Mouse (Mus musculus) liver, embryonic 13.5 days (tissue): Measurements from ENCODE around the gene Amer2. TPM values are rescaled to one million over a fixed set of nuclear protein-coding genes. Genes with fewer than 3 reads are reported as not detected.

Experiments
- ATAC-seq: fragments of 200-750 bp; cut with Nextera tagmentation; 2 replicates; pipeline ENCODE4 v1.8.0; 2017; ENCODE audit warnings: low read depth, mild to moderate bottlenecking, moderate number of reproducible peaks, moderate library complexity
- DNase-seq: peaks from one replicate; pipeline ENCODE4 v3.0.0; 2022
- H3K27ac ChIP-seq: fragments of 300-500 bp; sonication (generic); 2 replicates; pipeline ENCODE4 v1.5.1; 2015; ENCODE audit warnings: moderate library complexity, mild to moderate bottlenecking, inconsistent platforms
- H3K27me3 ChIP-seq: fragments of 300-500 bp; sonication (generic); 2 replicates; pipeline ENCODE4 v1.6.1; 2015; ENCODE audit warnings: mild to moderate bottlenecking, inconsistent platforms
- H3K36me3 ChIP-seq: fragments of 300-500 bp; sonication (generic); 2 replicates; pipeline ENCODE4 v1.6.1; 2015; ENCODE audit warnings: mild to moderate bottlenecking, inconsistent platforms
- H3K4me1 ChIP-seq: fragments of 300-500 bp; sonication (generic); replicated peaks from 2 replicates; pipeline ENCODE4 v1.6.1; 2015; ENCODE audit warnings: inconsistent platforms
- H3K4me2 ChIP-seq: fragments of 300-500 bp; sonication (generic); 2 replicates; pipeline ENCODE4 v1.6.1; 2015; ENCODE audit warnings: inconsistent platforms, mild to moderate bottlenecking, moderate library complexity
- H3K4me3 ChIP-seq: fragments of 300-500 bp; sonication (generic); replicated peaks from 2 replicates; pipeline ENCODE4 v1.5.1; 2015; ENCODE audit warnings: mild to moderate bottlenecking, inconsistent platforms
- H3K9ac ChIP-seq: fragments of 300-500 bp; sonication (generic); 2 replicates; pipeline ENCODE4 v1.6.1; 2015; ENCODE audit warnings: mild to moderate bottlenecking, inconsistent platforms
- H3K9me3 ChIP-seq: fragments of 300-500 bp; sonication (generic); replicated peaks from 2 replicates; pipeline ENCODE4 v1.6.1; 2016; ENCODE audit warnings: inconsistent platforms
- WGBS: fragments of 180-500 bp; shearing (Covaris S2); methylation state at CpG from one replicate; pipeline ENCODE4 v1.1.7; 2015; ENCODE audit not compliant: insufficient replicate concordance; 5-methylcytosine and 5-hydroxymethylcytosine counted together
- polyA plus RNA-seq: library from polyadenylated mRNA; unstranded; fragments of >200 nt; fragmentation: Nextera tagmentation; extraction: Ambion mirVana; gene quantifications from 2 replicates; pipeline ENCODE4 v1.2.1, GENCODE M21; 2015

The Amer2 gene
- polyA plus RNA-seq, 1 experiment from 2014 or later: 0.22 TPM

DNA sequence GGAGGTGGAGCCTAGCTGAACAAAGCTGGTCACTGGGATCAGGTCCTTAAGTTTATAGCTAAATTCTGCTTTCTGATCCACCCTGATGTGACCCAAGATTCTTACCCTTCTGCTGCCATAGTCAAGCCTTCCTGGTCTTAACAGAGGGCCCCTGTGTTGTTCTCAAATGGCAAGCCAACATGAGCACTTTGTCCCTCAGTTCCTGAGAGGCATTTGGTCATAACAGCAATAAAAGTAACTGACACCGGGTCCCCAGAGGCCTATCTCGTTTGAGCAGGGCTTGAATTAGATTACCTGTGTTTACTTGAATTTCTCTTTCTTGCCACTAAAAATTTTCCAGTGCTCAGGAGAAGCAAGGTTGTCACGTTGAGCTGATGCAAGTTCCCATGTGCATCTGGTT is 51.1 kb downstream of the Amer2 start:
- ATAC-seq (no peak), DNase-seq (no peak)
- Histone ChIP-seq H3K36me3 (no peaks in the 10 kb centered on the region), H3K4me3 (no peak overlapping the region), H3K9me3 (no peaks in the 10 kb centered on the region), H3K9ac (no peak overlapping the region), H3K27me3 (no peaks in the 10 kb centered on the region), H3K27ac (no peak overlapping the region), H3K4me2 (no peak overlapping the region), H3K4me1 (no peaks in the 10 kb centered on the region)
- 36% methylated on average over 3 of the region's 3 CpGs for WGBS

DNA sequence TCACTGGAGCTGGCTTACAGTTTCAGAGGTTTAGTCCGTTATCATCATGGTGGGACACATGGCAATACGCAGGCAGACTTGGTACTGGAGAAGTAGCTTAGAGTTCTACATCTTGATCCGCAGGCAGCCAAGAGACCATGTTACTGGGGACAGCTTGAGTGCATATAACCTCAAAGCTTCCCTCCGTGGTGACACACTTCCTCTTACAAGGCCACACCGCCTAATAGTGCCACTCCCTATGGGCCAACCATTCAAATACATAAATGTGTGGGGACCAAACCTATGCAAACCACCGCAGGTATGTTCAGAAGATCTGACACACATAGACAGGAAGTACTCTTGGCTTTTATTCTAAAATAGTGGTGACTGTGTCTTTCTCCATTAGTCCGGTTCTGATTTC is 52.5 kb downstream of the Amer2 start:
- Histone ChIP-seq H3K4me2 (no peak overlapping the region), H3K4me3 (no peak overlapping the region), H3K36me3 (no peaks in the 10 kb centered on the region), H3K27me3 (no peaks in the 10 kb centered on the region), H3K4me1 (no peaks in the 10 kb centered on the region), H3K27ac (no peak overlapping the region), H3K9ac (no peak overlapping the region), H3K9me3 (no peaks in the 10 kb centered on the region)
- 34% methylated on average over 7 of the region's 7 CpGs for WGBS
- ATAC-seq (no peak), DNase-seq (no peak)

DNA sequence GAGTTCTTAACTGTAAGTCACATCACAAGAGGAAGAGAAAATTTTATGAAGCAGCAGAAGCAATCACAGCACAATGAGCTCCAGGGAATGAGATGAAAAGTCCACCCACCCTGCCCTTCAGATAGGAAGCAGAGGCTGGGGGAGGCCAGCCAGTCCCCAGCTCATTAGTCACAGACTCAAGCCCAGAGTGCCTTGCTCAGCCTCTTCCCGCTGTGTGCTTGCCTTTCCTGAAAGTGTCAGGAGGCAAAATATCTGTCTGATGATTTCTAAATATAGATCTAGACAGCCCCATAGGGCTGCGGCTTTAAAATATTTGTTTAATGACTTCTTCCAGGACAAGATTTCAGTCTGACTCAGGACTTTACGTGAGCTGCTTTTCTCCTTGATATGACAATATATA is 54.8 kb downstream of the Amer2 start:
- Histone ChIP-seq H3K4me1 (no peaks in the 10 kb centered on the region), H3K36me3 (no peaks in the 10 kb centered on the region), H3K27ac (no peak overlapping the region), H3K27me3 (no peaks in the 10 kb centered on the region), H3K4me3 (no peak overlapping the region), H3K9me3 (no peaks in the 10 kb centered on the region), H3K9ac (no peak overlapping the region), H3K4me2 (no peak overlapping the region)
- WGBS: 54% methylated on average over 3 of the region's 3 CpGs
- ATAC-seq (no peak), DNase-seq (no peak)

DNA sequence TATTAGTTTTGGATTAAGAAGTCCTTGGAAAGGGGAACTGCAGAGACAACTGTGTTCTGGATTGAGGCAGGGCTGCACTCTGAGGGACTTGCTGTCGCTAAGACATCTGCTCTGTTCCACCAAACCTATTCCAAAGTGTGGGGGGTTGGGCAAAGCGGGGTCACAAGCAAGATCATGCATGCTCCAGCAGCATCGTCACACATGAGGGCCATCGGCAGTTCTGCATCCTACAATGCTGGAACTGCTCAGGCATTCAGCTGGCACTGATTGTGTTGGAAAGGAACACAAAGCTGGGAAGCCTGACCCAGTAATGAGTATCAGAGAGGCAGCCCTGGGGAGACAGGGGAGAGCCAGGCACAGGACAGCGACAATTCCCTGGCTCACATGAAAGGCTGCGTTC is 56.5 kb downstream of the Amer2 start:
- no peak overlapping the region for H3K4me2 ChIP-seq
- no peaks in the 10 kb centered on the region for H3K36me3 ChIP-seq
- no peaks in the 10 kb centered on the region for H3K9me3 ChIP-seq
- no peak for DNase-seq
- no peaks in the 10 kb centered on the region for H3K4me1 ChIP-seq
- H3K27ac ChIP-seq: no peak overlapping the region
- H3K27me3 ChIP-seq: no peaks in the 10 kb centered on the region
- ATAC-seq: no peak
- no peak overlapping the region for H3K9ac ChIP-seq
- 62% methylated on average over 6 of the region's 6 CpGs for WGBS
- H3K4me3 ChIP-seq: no peak overlapping the region

DNA sequence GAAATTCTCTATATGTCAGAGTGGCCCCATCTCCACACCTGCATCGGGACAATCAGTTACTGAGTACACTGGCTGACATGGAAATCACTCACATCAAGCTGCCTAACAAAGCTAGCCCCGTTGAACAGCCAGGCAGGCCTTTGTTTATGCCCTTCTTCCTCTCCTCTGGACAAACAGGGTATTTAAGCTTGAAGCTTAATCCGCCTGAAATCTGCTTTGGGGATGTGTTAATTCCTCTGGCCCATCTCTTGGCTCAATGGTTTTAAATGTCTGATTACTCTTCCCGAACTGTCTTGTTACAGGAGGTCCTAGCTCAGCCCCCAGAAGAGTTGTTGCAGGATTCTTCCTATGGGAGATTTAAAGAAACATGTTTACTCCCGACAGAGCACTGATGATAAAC is 58.5 kb downstream of the Amer2 start:
- Histone ChIP-seq H3K4me2 (no peak overlapping the region), H3K4me3 (no peak overlapping the region), H3K9me3 (no peaks in the 10 kb centered on the region), H3K27me3 (no peaks in the 10 kb centered on the region), H3K4me1 (no peaks in the 10 kb centered on the region), H3K9ac (no peak overlapping the region), H3K27ac (no peak overlapping the region), H3K36me3 (no peaks in the 10 kb centered on the region)
- DNase-seq (no peak), ATAC-seq (no peak)
- WGBS: 55% methylated on average over 5 of the region's 5 CpGs

DNA sequence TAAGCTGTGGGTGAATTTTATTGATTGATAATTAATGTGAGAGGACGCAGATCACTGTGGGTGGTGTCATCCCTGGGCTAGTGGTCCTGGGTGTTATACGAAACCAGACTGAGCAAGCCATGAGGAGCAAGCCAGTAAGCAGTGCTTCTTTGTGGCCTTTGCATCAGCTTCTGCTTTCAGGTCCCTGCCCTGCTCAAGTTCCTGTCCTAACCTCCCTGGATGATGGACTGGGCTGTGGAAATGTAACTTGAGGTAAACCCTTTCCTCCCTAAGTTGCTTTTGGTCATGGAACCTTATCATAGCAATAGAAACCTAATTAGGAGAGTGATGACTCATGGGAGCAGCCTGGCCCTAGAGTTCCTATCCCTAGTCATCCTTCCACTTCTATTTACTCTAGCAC is 59.1 kb downstream of the Amer2 start:
- no peaks in the 10 kb centered on the region for H3K9me3 ChIP-seq
- H3K4me1 ChIP-seq: no peaks in the 10 kb centered on the region
- no peak overlapping the region for H3K4me2 ChIP-seq
- ATAC-seq (no peak), DNase-seq (no peak)
- no peak overlapping the region for H3K4me3 ChIP-seq
- H3K27me3 ChIP-seq: no peaks in the 10 kb centered on the region
- no peak overlapping the region for H3K9ac ChIP-seq
- no peaks in the 10 kb centered on the region for H3K36me3 ChIP-seq
- no peak overlapping the region for H3K27ac ChIP-seq
- 70% methylated on average over 2 of the region's 2 CpGs for WGBS

DNA sequence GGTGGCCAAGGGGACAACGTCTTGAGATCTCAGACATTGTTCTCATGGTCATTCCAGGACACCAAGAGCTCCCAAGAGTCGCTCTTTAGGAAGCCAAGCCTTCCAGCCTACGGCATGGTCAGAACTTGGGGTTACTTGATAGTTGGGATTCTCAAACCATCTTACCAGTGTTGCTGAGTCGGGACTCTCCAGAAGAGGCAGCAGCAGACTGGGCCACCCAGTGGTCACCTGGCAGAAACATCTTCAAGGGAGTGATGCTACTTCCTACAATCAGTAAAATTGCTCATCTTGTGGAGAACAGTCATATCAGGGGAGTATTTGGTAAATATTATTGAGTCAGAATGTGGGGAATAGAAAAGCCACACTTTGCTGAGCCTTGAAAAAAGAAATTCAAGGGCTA is 62.5 kb downstream of the Amer2 start:
- no peak for DNase-seq
- no peak overlapping the region for H3K4me3 ChIP-seq
- ATAC-seq: no peak

DNA sequence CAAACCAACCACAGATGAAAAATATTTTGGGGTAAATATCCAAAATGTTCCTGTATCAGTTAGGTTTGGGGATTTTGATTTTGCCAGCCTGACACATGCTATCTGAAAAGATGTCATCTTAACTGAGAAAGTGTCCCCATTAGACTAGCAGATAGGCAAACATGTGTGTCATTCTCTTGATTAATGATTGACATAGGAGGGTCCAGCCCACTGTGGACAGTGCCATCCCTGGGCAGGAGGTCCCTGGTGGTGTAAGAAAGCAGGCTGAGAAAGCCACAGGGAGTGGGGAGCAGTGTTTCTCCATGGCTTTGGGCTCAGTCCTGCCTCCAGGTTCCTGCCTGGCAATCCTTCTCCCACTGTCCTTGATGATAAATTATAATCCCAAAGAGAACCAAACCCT is 63.3 kb downstream of the Amer2 start:
- Histone ChIP-seq H3K9ac (no peak overlapping the region), H3K27ac (no peak overlapping the region), H3K4me3 (no peak overlapping the region), H3K4me1 (no peaks in the 10 kb centered on the region), H3K4me2 (no peak overlapping the region), H3K36me3 (no peaks in the 10 kb centered on the region), H3K27me3 (no peaks in the 10 kb centered on the region), H3K9me3 (no peaks in the 10 kb centered on the region)
- DNase-seq (no peak), ATAC-seq (no peak)

More for the DNA sequence above, 62.5 kb downstream of the Amer2 start:
- Histone ChIP-seq H3K36me3 (no peaks in the 10 kb centered on the region), H3K27me3 (no peaks in the 10 kb centered on the region), H3K27ac (no peak overlapping the region), H3K4me2 (no peak overlapping the region), H3K9ac (no peak overlapping the region), H3K9me3 (no peaks in the 10 kb centered on the region), H3K4me1 (no peaks in the 10 kb centered on the region)
- WGBS: 42% methylated on average over 4 of the region's 4 CpGs

Other genes starting within 250 kb of the Amer2 start
- 1.8 and 2.4 TPM in 2 replicates for gene Atp8a2, start 176.1 kb upstream of the Amer2 start, polyA plus RNA-seq
- not detected in 2 replicates for gene Nupl1, start 121.8 kb upstream of the Amer2 start, polyA plus RNA-seq
- gene Gm49336, start 121.8 kb upstream of the Amer2 start, polyA plus RNA-seq: 33.3 and 43.3 TPM in 2 replicates
- 13.4 and 16.8 TPM in 2 replicates for gene Mtmr6, start 108.0 kb upstream of the Amer2 start, polyA plus RNA-seq